Mouse (Mus musculus) lung, adult 2 months (tissue): Measurements from ENCODE around the gene Tmem126b.

ENCODE experiments used
- CTCF ChIP-seq: fragments of 200-500 bp; IDR thresholded peaks from 2 replicates; pipeline ENCODE4 v1.5.1; 2011; ENCODE audit warnings: mild to moderate bottlenecking, low read length, control low read depth; ENCODE audit not compliant: insufficient read depth
- POLR2A ChIP-seq: fragments of 200-500 bp; IDR thresholded peaks from 2 replicates; pipeline ENCODE4 v1.6.1; 2011; ENCODE audit warnings: low read depth, mild to moderate bottlenecking, control low read depth, low read length, borderline replicate concordance; ENCODE audit errors: extremely low read depth

DNA sequence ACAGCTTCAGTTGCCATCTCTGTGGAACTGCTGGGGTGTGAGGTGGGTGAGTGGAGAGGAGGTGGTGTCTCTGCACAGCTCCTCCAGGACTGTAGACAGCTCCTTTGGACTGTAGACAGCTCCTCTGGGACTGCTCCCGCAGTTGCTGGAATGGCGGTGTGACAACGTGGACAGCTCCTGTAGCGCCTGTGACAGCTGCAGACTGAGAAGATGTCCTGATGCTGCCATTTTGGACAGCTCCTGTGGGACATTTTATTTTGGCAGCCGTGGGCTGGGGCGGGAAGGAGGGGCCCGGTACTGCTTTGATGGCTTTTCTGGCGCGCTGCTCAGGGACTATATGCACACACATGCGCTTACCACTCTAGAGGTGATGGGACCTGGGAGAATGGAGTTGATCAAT, 15.5 kb downstream of the Tmem126b start:
- TF ChIP-seq POLR2A (no peak), CTCF (no peak)
